Mouse (Mus musculus) intestine, embryonic 14.5 days (tissue): Measurements from ENCODE around the gene Gm10717. TPM values are rescaled to one million over a fixed set of nuclear protein-coding genes. Genes with fewer than 3 reads are reported as not detected.
"Not testable (repeated sequence)": the region's sequence is repeated elsewhere in the genome, so short reads cannot be mapped to it uniquely, and the experiment has no call there.

Source experiments
- ATAC-seq: fragments of 200-750 bp; cut with Nextera tagmentation; replicated peaks from 2 replicates; pipeline ENCODE4 v1.8.0; 2017; ENCODE audit warnings: low read depth, moderate number of reproducible peaks, moderate TSS enrichment, moderate library complexity; ENCODE audit not compliant: low FRiP score, low TSS enrichment
- DNase-seq: peaks from one replicate; pipeline ENCODE4 v3.0.0-alpha.2; 2018; ENCODE audit warnings: low spot score
- H3K27ac ChIP-seq: fragments of 300-500 bp; sonication (generic); 2 replicates; pipeline ENCODE4 v1.5.1; 2014; ENCODE audit warnings: low read depth, mild to moderate bottlenecking, control low read depth
- H3K27me3 ChIP-seq: fragments of 300-500 bp; sonication (generic); replicated peaks from 2 replicates; pipeline ENCODE4 v1.6.1; 2014; ENCODE audit warnings: low read length, control low read depth; ENCODE audit not compliant: control insufficient read depth, insufficient read depth
- H3K36me3 ChIP-seq: fragments of 300-500 bp; sonication (generic); 2 replicates; pipeline ENCODE4 v1.6.1; 2014; ENCODE audit warnings: low read length, control low read depth; ENCODE audit not compliant: control insufficient read depth, insufficient read depth
- H3K4me1 ChIP-seq: fragments of 300-500 bp; sonication (generic); replicated peaks from 2 replicates; pipeline ENCODE4 v1.6.1; 2014; ENCODE audit warnings: low read length, control low read depth, mixed read lengths; ENCODE audit not compliant: control insufficient read depth, insufficient read depth
- H3K4me2 ChIP-seq: fragments of 300-500 bp; sonication (generic); 2 replicates; pipeline ENCODE4 v1.6.1; 2014; ENCODE audit warnings: low read length
- H3K4me3 ChIP-seq: fragments of 300-500 bp; sonication (generic); 2 replicates; pipeline ENCODE4 v1.5.1; 2014; ENCODE audit warnings: low read depth, low read length, control low read depth, mixed read lengths
- H3K9ac ChIP-seq: fragments of 300-500 bp; sonication (generic); 2 replicates; pipeline ENCODE4 v1.6.1; 2014; ENCODE audit warnings: mild to moderate bottlenecking, low read length
- H3K9me3 ChIP-seq: fragments of 300-500 bp; sonication (generic); 2 replicates; pipeline ENCODE4 v1.6.1; 2016; ENCODE audit warnings: low read length, control low read depth; ENCODE audit not compliant: control insufficient read depth
- WGBS: fragments of 180-500 bp; shearing (Covaris S2); extraction: QIAGEN DNeasy Blood & Tissue Kit; methylation state at CpG from one replicate; pipeline ENCODE4 v1.1.7; 2014; 5-methylcytosine and 5-hydroxymethylcytosine counted together
- polyA plus RNA-seq: library from polyadenylated mRNA; unstranded; fragments of >200 nt; fragmentation: Nextera tagmentation; extraction: Ambion mirVana; gene quantifications from 2 replicates; pipeline ENCODE4 v1.2.1, GENCODE M21; 2014

Gm10717 gene
- polyA plus RNA-seq, 1 experiment from 2014 or later: not detected

- ATAC-seq, H3K27me3 ChIP-seq, H3K4me3 ChIP-seq, H3K4me1 ChIP-seq, H3K27ac ChIP-seq, H3K9me3 ChIP-seq, H3K36me3 ChIP-seq, H3K4me2 ChIP-seq, H3K9ac ChIP-seq: not testable (repeated sequence)
- 72% methylated on average over 9 of the region's 13 CpGs for WGBS
- peak; percentile 9 for DNase-seq
These were observed 2.8 kb upstream of the Gm10717 start for GRCm38 (mm10) chr9:3022316-3023008.

GRCm38 (mm10) chr9:3023312-3023984 lies 1.8 kb upstream of the Gm10717 start, which contains the start of gene Gm10718:
Gene Gm10718 (plus strand): TSS chr9:3023547.
- not testable (repeated sequence) for H3K9ac ChIP-seq, DNase-seq, H3K9me3 ChIP-seq, H3K36me3 ChIP-seq, ATAC-seq, H3K4me3 ChIP-seq, H3K27me3 ChIP-seq, H3K4me2 ChIP-seq, H3K27ac ChIP-seq, H3K4me1 ChIP-seq
- WGBS: 80% methylated on average over 9 of the region's 13 CpGs

- WGBS: 65% methylated on average over 15 of the region's 16 CpGs
- not testable (repeated sequence) for H3K4me3 ChIP-seq, H3K36me3 ChIP-seq, H3K4me2 ChIP-seq, H3K9me3 ChIP-seq, ATAC-seq, H3K4me1 ChIP-seq, DNase-seq, H3K27ac ChIP-seq, H3K9ac ChIP-seq, H3K27me3 ChIP-seq
These were observed 1.1 kb upstream of the Gm10717 start for GRCm38 (mm10) chr9:3023985-3024648.

GRCm38 (mm10) chr9:3025653-3026052 lies 436 bp downstream of the Gm10717 start:
- H3K9ac ChIP-seq, DNase-seq, H3K4me1 ChIP-seq, H3K4me3 ChIP-seq, H3K27me3 ChIP-seq, H3K36me3 ChIP-seq, H3K4me2 ChIP-seq, H3K27ac ChIP-seq, ATAC-seq, H3K9me3 ChIP-seq: not testable (repeated sequence)
- 56% methylated on average over 4 of the region's 6 CpGs for WGBS

- not testable (repeated sequence) for ATAC-seq, H3K9ac ChIP-seq, DNase-seq, H3K36me3 ChIP-seq, H3K9me3 ChIP-seq, H3K4me2 ChIP-seq, H3K4me1 ChIP-seq, H3K27me3 ChIP-seq, H3K4me3 ChIP-seq, H3K27ac ChIP-seq
- 74% methylated on average over 5 of the region's 5 CpGs for WGBS
These were observed 919 bp downstream of the Gm10717 start for GRCm38 (mm10) chr9:3026136-3026535.

- 70% methylated on average over 9 of the region's 9 CpGs for WGBS
- not testable (repeated sequence) for DNase-seq, H3K4me2 ChIP-seq, H3K27ac ChIP-seq, H3K9ac ChIP-seq, ATAC-seq, H3K9me3 ChIP-seq, H3K4me1 ChIP-seq, H3K27me3 ChIP-seq, H3K4me3 ChIP-seq, H3K36me3 ChIP-seq
These were observed 1.5 kb downstream of the Gm10717 start for GRCm38 (mm10) chr9:3026741-3027140.

GRCm38 (mm10) chr9:3027200-3027599 lies 2.0 kb downstream of the Gm10717 start:
- not testable (repeated sequence) for H3K4me1 ChIP-seq, H3K27ac ChIP-seq, H3K9ac ChIP-seq, H3K4me3 ChIP-seq, H3K27me3 ChIP-seq, H3K9me3 ChIP-seq, H3K36me3 ChIP-seq, ATAC-seq, H3K4me2 ChIP-seq
- peak; percentile 57 for DNase-seq
- 74% methylated on average over 9 of the region's 9 CpGs for WGBS

GRCm38 (mm10) chr9:3029276-3030000 lies 4.2 kb downstream of the Gm10717 start:
- not testable (repeated sequence) for H3K27me3 ChIP-seq, H3K9ac ChIP-seq, ATAC-seq, H3K4me3 ChIP-seq, H3K27ac ChIP-seq, H3K4me1 ChIP-seq, H3K9me3 ChIP-seq, H3K4me2 ChIP-seq, H3K36me3 ChIP-seq, DNase-seq
- WGBS: 67% methylated on average over 12 of the region's 16 CpGs
